Mouse (Mus musculus): Measurements from ENCODE around the gene Pitpnm3.

The Pitpnm3 gene

DNA sequence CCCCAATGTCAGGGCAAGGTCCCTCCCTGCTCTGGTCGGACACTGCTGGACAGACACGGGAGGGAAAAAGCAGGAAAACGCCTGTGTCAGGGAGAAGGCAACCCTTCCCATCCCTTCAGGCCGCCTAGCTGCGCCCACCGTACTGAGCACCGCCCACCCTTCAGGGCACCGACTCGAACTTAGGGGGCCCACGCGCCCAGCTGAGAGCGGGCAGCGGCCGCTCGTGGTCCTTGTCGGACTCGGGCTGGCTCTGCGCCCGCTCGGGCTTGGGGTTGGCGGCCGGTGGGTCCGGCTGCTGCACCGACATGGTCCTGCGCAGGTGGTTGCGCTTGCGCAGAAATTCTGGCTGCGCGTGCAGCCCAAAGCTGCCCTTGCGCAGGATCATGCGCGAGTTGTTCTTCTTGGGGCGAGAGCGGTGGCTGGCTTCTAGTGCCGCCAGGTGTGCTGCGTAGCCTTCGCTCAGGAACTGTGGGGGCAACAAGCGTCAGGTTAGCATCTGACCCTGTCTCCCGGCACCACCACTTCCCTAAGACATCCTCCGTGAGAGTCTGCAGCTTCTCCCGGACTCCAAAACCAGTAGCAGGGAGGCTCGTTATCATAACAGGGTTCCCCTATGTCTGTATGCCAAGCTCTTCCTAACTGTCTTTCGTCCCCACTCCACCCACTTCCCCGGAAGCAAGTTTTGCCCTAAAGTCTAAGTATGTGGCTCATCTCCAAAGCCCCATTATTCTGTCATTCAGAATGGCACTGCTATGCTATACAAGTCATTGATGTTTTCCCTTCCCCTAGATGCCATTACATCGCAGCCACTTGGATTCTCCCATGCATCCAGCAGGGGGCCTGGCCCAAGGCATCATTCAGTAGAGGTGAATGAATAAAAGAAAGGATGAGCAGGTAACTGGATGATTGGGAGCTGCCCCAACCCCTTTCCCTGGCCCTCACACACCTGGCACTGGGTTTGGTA, 84.4 kb downstream of the Pitpnm3 start:
- DNase-seq (ENCODE audit: low spot score) = peak; percentile 64

GRCm38 (mm10) chr11:72050168-72050894, 85.2 kb downstream of the Pitpnm3 start:
- peak; percentile 55 for DNase-seq (ENCODE audit: low spot score)

- DNase-seq (ENCODE audit: low spot score) = no peak
These were observed 86.3 kb downstream of the Pitpnm3 start for GRCm38 (mm10) chr11:72049171-72049759.

- DNase-seq (ENCODE audit: low spot score) = no peak
These were observed 86.8 kb downstream of the Pitpnm3 start for GRCm38 (mm10) chr11:72048730-72049129.

GRCm38 (mm10) chr11:72044231-72044630, 91.3 kb downstream of the Pitpnm3 start:
- no peak for DNase-seq (ENCODE audit: low spot score)

GRCm38 (mm10) chr11:72042631-72043030, 92.9 kb downstream of the Pitpnm3 start:
- no peak for DNase-seq (ENCODE audit: low spot score)

DNA sequence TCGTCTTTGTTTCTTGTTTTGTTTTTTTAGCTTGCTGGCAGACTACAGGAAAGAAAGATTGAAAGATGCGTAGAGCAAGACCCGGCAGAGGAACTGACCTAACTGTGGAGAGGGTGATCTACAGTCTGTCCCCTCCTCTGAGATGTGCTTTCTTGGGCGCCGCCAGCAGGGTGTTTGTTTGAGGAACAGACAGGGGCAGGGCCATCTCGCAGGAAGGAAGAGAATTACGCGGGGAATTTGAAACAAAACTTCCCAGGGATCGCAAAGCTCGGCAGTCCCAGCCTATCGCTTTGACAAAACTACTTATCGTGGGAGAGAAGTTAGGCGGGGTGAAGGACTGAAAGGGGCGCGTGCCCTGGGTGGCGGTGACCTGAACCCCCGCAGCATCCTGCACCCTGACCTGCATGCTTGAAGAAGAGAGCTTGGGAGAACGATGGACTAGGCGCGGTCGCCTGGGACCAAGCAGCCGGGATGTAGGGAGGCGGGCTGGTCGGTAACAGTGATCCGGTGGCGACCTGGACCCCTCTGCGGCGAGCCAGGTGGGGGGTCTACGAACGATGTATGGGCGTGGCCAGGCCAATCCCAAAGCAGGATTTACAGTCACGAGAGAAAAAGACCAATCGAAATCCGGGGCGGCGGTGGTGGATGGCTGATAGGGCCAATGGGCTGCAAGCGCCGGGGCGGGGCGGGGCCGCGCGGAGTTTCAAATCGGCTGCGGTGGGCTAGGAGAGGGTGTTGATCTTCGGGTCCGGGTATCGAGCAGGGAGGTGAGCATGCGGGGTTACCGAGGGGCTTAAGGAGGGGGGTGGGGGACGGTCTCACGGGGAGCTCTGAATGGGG, 93.6 kb downstream of the Pitpnm3 start, which contains the start of gene Pimreg:
Gene Pimreg, plus strand, starts transcription at position 265 of the 840 bp plus-strand sequence.
- DNase-seq (ENCODE audit: low spot score) = peak; percentile 92

DNA sequence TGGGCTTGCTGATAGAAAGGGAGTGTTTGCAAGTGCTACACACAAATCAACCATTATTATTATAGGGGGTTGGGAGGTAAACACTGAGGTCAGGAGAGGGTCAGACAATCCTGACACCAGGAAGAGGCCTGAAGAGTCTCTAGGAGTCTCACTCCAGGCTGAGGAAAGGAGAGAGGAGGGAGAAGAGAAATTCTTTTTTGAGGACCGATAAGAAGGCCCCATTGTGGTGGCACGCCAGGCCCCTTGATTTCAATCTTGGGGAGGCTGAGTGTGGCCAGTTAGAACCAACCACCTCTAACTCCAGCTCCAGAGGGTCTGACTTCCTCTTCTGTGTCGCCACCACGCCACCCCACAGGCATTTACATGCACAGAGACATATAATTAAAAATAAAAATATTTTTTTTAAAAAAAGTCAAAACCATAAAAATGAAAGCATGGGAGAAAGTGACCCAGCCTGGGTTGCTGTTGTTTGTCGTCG, 94.2 kb downstream of the Pitpnm3 start:
- no peak for DNase-seq (ENCODE audit: low spot score)

GRCm38 (mm10) chr11:72039599-72040386, 95.8 kb downstream of the Pitpnm3 start:
- no peak for DNase-seq (ENCODE audit: low spot score)

GRCm38 (mm10) chr11:72037996-72038395, 97.6 kb downstream of the Pitpnm3 start:
- peak; percentile 86 for DNase-seq (ENCODE audit: low spot score)

- no peak for DNase-seq (ENCODE audit: low spot score)
These were observed 98.2 kb downstream of the Pitpnm3 start, which contains the start of gene Aipl1 for GRCm38 (mm10) chr11:72037409-72037808. Gene Aipl1 (minus strand): TSS chr11:72037509.

DNA sequence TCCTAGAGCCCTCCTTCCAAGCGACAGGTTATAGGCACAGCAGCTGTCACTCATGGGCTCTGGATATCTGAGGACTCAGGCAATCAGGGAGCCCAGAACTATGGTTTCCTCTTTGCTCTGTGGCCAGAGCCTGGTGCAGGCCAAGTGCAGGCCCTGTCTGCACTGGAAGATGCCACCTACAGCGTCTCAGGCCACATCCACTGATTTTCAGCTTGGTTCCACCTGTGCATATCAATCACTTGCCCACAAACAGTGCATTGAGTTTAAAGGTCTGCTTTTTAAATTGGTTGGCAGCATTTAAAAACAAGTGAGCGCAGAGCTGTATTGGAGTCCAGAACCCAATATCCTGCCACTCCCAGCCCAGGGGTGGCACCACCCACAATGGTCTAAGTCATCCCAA, 103.0 kb downstream of the Pitpnm3 start:
- DNase-seq (ENCODE audit: low spot score) = no peak

DNA sequence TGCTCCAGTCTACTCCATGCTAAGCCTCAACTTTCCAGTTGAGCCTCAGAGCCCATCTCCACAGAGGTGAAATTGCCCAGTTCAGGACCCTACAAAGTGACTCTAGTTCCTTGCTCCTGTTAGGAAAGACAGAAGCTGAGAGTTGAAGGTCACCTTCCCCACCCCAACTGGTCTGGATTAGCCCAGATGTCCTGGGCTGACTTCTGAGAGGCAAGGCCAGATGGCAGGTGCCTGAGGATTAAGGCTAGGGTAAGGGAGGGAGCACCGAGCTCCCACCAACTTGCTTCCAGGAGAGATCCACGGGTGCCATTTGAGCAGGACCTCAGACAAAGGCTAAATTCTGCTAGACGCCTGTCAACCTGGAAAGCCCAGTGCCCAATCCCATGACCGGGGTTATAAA, 103.5 kb downstream of the Pitpnm3 start:
- DNase-seq (ENCODE audit: low spot score) = no peak

- no peak for DNase-seq (ENCODE audit: low spot score)
These were observed 104.2 kb downstream of the Pitpnm3 start for GRCm38 (mm10) chr11:72031353-72031752.

DNA sequence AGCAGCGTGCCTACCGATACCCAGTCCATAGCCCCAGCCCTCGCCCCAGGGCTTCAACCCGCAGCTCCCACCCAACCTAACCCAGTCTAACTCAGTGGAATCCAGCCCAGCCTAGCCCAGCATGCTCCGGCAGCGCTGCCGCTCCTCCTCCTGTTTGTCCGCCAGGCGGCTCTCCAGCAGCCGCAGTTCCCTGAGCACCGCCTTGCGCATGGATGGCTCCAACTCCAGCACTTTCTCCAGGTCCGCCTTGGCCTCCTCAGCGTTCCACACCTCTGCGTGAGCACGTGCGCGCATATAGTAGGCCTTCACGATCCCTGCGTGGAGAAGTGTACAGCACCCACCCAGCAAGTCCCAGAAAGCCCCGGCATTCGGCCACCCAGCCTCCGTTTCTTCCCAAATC, 106.4 kb downstream of the Pitpnm3 start:
- peak; percentile 61 for DNase-seq (ENCODE audit: low spot score)

GRCm38 (mm10) chr11:72027836-72028235, 107.7 kb downstream of the Pitpnm3 start:
- no peak for DNase-seq (ENCODE audit: low spot score)

DNA sequence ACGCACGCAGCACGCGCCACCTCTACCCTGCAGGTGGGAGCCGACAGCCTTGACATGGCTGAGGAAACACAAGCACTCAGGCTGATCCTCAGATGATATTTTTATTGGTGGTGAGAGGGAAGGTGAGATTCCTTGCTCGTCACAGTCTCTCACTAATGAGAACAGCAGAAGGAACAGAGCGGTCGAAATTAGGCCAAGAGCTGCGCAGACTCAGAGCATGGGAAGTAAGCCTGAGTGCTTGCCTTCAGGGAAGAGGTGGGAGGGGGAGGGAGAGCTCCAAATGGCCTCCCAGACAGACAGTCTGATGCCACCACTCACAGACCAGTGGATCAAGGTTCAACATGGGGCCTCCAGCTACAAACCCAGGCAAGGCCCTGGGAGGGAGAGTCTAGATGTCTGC, 109.1 kb downstream of the Pitpnm3 start:
- no peak for DNase-seq (ENCODE audit: low spot score)

DNA sequence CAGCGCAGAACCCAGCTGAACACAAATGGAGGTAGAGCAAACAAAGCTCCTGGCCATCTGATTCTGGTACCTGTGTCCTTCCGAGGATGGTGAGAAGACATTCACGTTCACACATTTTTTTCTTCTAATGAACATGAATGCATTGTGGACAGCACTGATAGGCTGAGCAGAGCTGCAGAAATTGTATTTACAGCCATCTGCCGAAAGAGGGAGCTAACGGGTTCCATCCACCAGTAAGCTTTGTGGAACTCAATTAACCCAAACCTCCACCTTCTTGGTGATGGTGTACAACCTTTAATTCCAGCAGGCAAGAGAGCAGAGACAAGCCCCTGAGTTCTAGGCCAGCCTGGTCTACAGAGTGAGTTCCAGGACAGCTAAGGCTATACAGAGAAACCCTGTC, 109.7 kb downstream of the Pitpnm3 start:
- no peak for DNase-seq (ENCODE audit: low spot score)

- peak; percentile 79 for DNase-seq (ENCODE audit: low spot score)
These were observed 111.3 kb downstream of the Pitpnm3 start for GRCm38 (mm10) chr11:72024193-72024781.

DNA sequence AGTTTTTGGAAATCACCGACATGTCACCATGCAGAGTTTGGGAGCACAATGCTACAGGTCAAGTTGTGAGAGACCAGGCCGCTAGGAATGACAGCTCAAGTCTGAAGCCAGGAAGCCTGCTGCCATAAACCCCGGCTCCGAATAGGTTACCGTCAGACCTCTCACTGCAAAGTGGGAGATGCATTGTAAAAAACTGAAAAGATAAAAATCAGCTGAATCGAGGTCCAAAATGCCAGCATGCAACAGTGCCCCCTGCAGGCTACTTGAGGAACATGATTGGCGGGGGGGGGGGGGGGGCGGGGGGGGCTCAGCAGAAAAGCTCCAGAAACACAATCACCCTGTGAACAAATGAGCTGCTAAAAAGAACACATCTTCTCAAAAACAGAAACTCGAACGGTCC, 112.0 kb downstream of the Pitpnm3 start:
- no peak for DNase-seq (ENCODE audit: low spot score)
